Mouse (Mus musculus): Measurements from ENCODE around the gene Bri3bp.
"Not testable (repeated sequence)": the region's sequence is repeated elsewhere in the genome, so short reads cannot be mapped to it uniquely, and the experiment has no call there.

Gene Bri3bp

GRCm38 (mm10) chr5:125441234-125442114 lies at the start of gene Bri3bp:
Gene Bri3bp (plus strand): TSS chr5:125441568.
- peak; percentile 45 to 55 for DNase-seq (ENCODE audit: low spot score in 2 of 2)

GRCm38 (mm10) chr5:125391609-125392008 lies 49.8 kb upstream of the Bri3bp start:
- DNase-seq (ENCODE audit: low spot score in 2 of 2) = peak; percentile 88 to 92

- DNase-seq (ENCODE audit: low spot score in 2 of 2) = not testable (repeated sequence)
Measured at GRCm38 (mm10) chr5:125392176-125392575, 49.2 kb upstream of the Bri3bp start.

GRCm38 (mm10) chr5:125392618-125392976 lies 48.8 kb upstream of the Bri3bp start:
- DNase-seq (ENCODE audit: low spot score in 2 of 2) = peak in 1 of 2 experiments; percentile 54

- DNase-seq (ENCODE audit: low spot score in 2 of 2) = peak; percentile 96 to 97
Measured at GRCm38 (mm10) chr5:125392977-125393621, 48.3 kb upstream of the Bri3bp start.

- peak in 1 of 2 experiments; percentile 82 for DNase-seq (ENCODE audit: low spot score in 2 of 2)
Measured at GRCm38 (mm10) chr5:125393622-125394603, 47.5 kb upstream of the Bri3bp start.

GRCm38 (mm10) chr5:125395008-125395407 lies 46.4 kb upstream of the Bri3bp start:
- DNase-seq (ENCODE audit: low spot score in 2 of 2) = no peak

- no peak for DNase-seq (ENCODE audit: low spot score in 2 of 2)
Measured at GRCm38 (mm10) chr5:125400903-125401302, 40.5 kb upstream of the Bri3bp start.

GRCm38 (mm10) chr5:125402476-125402875 lies 38.9 kb upstream of the Bri3bp start:
- no peak for DNase-seq (ENCODE audit: low spot score in 2 of 2)

GRCm38 (mm10) chr5:125402991-125403390 lies 38.4 kb upstream of the Bri3bp start:
- no peak for DNase-seq (ENCODE audit: low spot score in 2 of 2)

GRCm38 (mm10) chr5:125403481-125404465 lies 37.6 kb upstream of the Bri3bp start:
- peak; percentile 87 to 88 for DNase-seq (ENCODE audit: low spot score in 2 of 2)

GRCm38 (mm10) chr5:125404536-125404902 lies 36.8 kb upstream of the Bri3bp start:
- no peak for DNase-seq (ENCODE audit: low spot score in 2 of 2)

- peak; percentile 67 to 85 for DNase-seq (ENCODE audit: low spot score in 2 of 2)
Measured at GRCm38 (mm10) chr5:125404903-125405545, 36.3 kb upstream of the Bri3bp start.

- DNase-seq (ENCODE audit: low spot score in 2 of 2) = peak; percentile 96
Measured at GRCm38 (mm10) chr5:125405546-125406248, 35.7 kb upstream of the Bri3bp start.

GRCm38 (mm10) chr5:125406322-125407016 lies 34.9 kb upstream of the Bri3bp start:
- peak in 1 of 2 experiments; percentile 68 for DNase-seq (ENCODE audit: low spot score in 2 of 2)

- no peak for DNase-seq (ENCODE audit: low spot score in 2 of 2)
Measured at GRCm38 (mm10) chr5:125407020-125407830, 34.1 kb upstream of the Bri3bp start.

GRCm38 (mm10) chr5:125407910-125408575 lies 33.3 kb upstream of the Bri3bp start:
- no peak for DNase-seq (ENCODE audit: low spot score in 2 of 2)

Measured in right cerebral cortex, adult 2 months (tissue).